Mouse (Mus musculus) embryonic facial prominence, embryonic 14.5 days (tissue): ENCODE data around the gene Olfr1164. TPM values are rescaled to one million over a fixed set of nuclear protein-coding genes. Genes with fewer than 3 reads are reported as not detected.

Source experiments
- ATAC-seq: fragments of 200-750 bp; cut with Nextera tagmentation; 2 replicates; pipeline ENCODE4 v1.8.0; 2017; ENCODE audit warnings: low read depth, moderate number of reproducible peaks, moderate TSS enrichment
- DNase-seq: peaks from one replicate; pipeline ENCODE4 v3.0.0-alpha.2; 2015; ENCODE audit warnings: low spot score
- H3K27ac ChIP-seq: fragments of 300-500 bp; sonication (generic); replicated peaks from 2 replicates; pipeline ENCODE4 v1.5.1; 2014; ENCODE audit warnings: low read depth, mild to moderate bottlenecking, low read length, moderate library complexity
- H3K27me3 ChIP-seq: fragments of 300-500 bp; sonication (generic); replicated peaks from 2 replicates; pipeline ENCODE4 v1.6.1; 2014; ENCODE audit warnings: low read length; ENCODE audit not compliant: control insufficient read depth, insufficient read depth
- H3K36me3 ChIP-seq: fragments of 300-500 bp; sonication (generic); 2 replicates; pipeline ENCODE4 v1.6.1; 2014; ENCODE audit warnings: low read length, mixed read lengths; ENCODE audit not compliant: control insufficient read depth, insufficient read depth
- H3K4me1 ChIP-seq: fragments of 300-500 bp; sonication (generic); 2 replicates; pipeline ENCODE4 v1.6.1; 2014; ENCODE audit warnings: antibody characterized with exemption, low read length; ENCODE audit not compliant: control insufficient read depth, insufficient read depth
- H3K4me2 ChIP-seq: fragments of 300-500 bp; sonication (generic); 2 replicates; pipeline ENCODE4 v1.6.1; 2014; ENCODE audit warnings: low read depth, mild to moderate bottlenecking, low read length, moderate library complexity, mixed read lengths
- H3K4me3 ChIP-seq: fragments of 300-500 bp; sonication (generic); 2 replicates; pipeline ENCODE4 v1.5.1; 2014; ENCODE audit warnings: low read depth, mild to moderate bottlenecking, low read length
- H3K9ac ChIP-seq: fragments of 300-500 bp; sonication (generic); 2 replicates; pipeline ENCODE4 v1.6.1; 2014; ENCODE audit warnings: low read depth, mild to moderate bottlenecking, low read length, moderate library complexity, mixed read lengths
- H3K9me3 ChIP-seq: fragments of 300-500 bp; sonication (generic); 2 replicates; pipeline ENCODE4 v1.6.1; 2016; ENCODE audit warnings: low read length; ENCODE audit not compliant: control insufficient read depth
- WGBS: fragments of 180-500 bp; shearing (Covaris S2); extraction: QIAGEN DNeasy Blood & Tissue Kit; methylation state at CpG from one replicate; pipeline ENCODE4 v1.1.7; 2014; 5-methylcytosine and 5-hydroxymethylcytosine counted together
- polyA plus RNA-seq: library from polyadenylated mRNA; unstranded; fragments of >200 nt; fragmentation: Nextera tagmentation; extraction: Ambion mirVana; gene quantifications from 2 replicates; pipeline ENCODE4 v1.2.1, GENCODE M21; 2014

The Olfr1164 gene
- polyA plus RNA-seq, result not detected in 2 replicates

DNA sequence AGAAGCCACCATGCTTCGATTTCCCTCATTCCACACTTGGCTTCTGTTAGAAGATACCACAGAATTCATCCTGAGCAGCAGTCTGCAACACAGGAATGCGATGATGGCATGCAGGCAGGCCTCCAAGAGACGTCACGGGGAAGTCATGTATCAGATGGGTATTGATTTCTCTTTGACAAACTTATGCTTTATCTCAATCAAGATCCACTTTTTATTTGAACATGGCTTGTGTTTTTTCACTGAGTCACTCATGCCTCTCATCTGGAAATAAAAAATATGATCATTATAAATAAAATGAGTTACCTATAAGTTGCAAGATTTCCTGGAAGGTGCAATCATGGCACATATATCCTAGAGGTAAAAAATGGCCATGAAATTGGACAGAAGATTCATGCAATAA is at the start of gene Olfr1164:
Gene Olfr1164, minus strand, starts transcription at position 101 of the 400 bp plus-strand sequence.
- H3K36me3 ChIP-seq, result no peaks in the 10 kb centered on the region
- 70% methylated on average over 4 of the region's 4 CpGs for WGBS
- no peak within 1 kb of the TSS for H3K4me3 ChIP-seq
- H3K27ac ChIP-seq, result no peak within 1 kb of the TSS
- no peaks in the 10 kb centered on the region for H3K4me1 ChIP-seq
- DNase-seq, result no peak
- H3K27me3 ChIP-seq, result no peaks in the 10 kb centered on the region
- H3K4me2 ChIP-seq, result no peak within 1 kb of the TSS
- ATAC-seq, result no peak
- H3K9me3 ChIP-seq, result no peaks in the 10 kb centered on the region
- H3K9ac ChIP-seq, result no peak within 1 kb of the TSS

DNA sequence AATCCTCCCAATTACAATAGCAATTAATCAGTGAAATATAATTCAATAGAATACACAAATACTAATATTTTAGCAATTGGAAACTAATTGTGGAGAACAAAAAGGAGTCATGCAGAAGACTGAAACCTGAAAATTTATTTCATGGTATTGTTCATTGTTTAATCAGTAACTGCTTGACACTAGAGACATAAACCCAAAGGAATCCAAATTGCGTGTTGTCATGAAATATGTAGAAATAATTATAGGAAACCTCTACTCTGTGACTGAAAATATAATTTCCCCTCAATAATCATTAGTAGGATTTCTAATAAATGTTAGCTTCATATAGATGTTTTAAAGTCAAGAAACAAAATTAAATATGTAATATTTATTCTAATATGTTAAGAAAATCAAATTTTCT is 34.4 kb upstream of the Olfr1164 start, which contains the start of gene Olfr1166:
Gene Olfr1166, minus strand, starts transcription at position 101 of the 400 bp plus-strand sequence.
- WGBS, result 81% methylated on average over 1 of the region's 1 CpGs
- H3K4me3 ChIP-seq, result no peak within 1 kb of the TSS
- H3K4me2 ChIP-seq, result no peak within 1 kb of the TSS
- DNase-seq (no peak), ATAC-seq (no peak)
- no peaks in the 10 kb centered on the region for H3K36me3 ChIP-seq
- no peak within 1 kb of the TSS for H3K27ac ChIP-seq
- no peaks in the 10 kb centered on the region for H3K4me1 ChIP-seq
- H3K27me3 ChIP-seq, result no peaks in the 10 kb centered on the region
- H3K9me3 ChIP-seq, result no peaks in the 10 kb centered on the region
- no peak within 1 kb of the TSS for H3K9ac ChIP-seq

GRCm38 (mm10) chr2:88071730-88072129 is 22.0 kb downstream of the Olfr1164 start, which contains the start of gene Olfr1163:
TSS of gene Olfr1163 (minus strand) at chr2:88071830.
- H3K4me3 ChIP-seq, result no peak within 1 kb of the TSS
- H3K27ac ChIP-seq, result no peak within 1 kb of the TSS
- H3K36me3 ChIP-seq, result no peaks in the 10 kb centered on the region
- H3K27me3 ChIP-seq, result no peaks in the 10 kb centered on the region
- no peak for DNase-seq
- no peak within 1 kb of the TSS for H3K4me2 ChIP-seq
- no peaks in the 10 kb centered on the region for H3K9me3 ChIP-seq
- no peak within 1 kb of the TSS for H3K9ac ChIP-seq
- H3K4me1 ChIP-seq, result no peaks in the 10 kb centered on the region
- ATAC-seq, result no peak

- no peaks in the 10 kb centered on the region for H3K36me3 ChIP-seq
- ATAC-seq, result no peak
- no peaks in the 10 kb centered on the region for H3K27me3 ChIP-seq
- DNase-seq, result no peak
- no peak overlapping the region for H3K4me3 ChIP-seq
- no peak overlapping the region for H3K4me2 ChIP-seq
- H3K9ac ChIP-seq, result no peak overlapping the region
- 68% methylated on average over 2 of the region's 2 CpGs for WGBS
- no peaks in the 10 kb centered on the region for H3K4me1 ChIP-seq
- peaks cover 6% of the 10 kb centered on the region; the same call in 1 of the 2 replicates for H3K9me3 ChIP-seq
- no peak overlapping the region for H3K27ac ChIP-seq
Observed at GRCm38 (mm10) chr2:88063587-88063986, 30.2 kb downstream of the Olfr1164 start.

GRCm38 (mm10) chr2:88051029-88051428 is 42.7 kb downstream of the Olfr1164 start, which contains the start of gene Olfr1162:
TSS of gene Olfr1162 (minus strand) at chr2:88051129.
- DNase-seq, result no peak
- no peaks in the 10 kb centered on the region for H3K27me3 ChIP-seq
- 80% methylated on average over 1 of the region's 1 CpGs for WGBS
- no peaks in the 10 kb centered on the region for H3K36me3 ChIP-seq
- H3K9ac ChIP-seq, result no peak within 1 kb of the TSS
- no peak within 1 kb of the TSS for H3K4me3 ChIP-seq
- no peak within 1 kb of the TSS for H3K4me2 ChIP-seq
- no peaks in the 10 kb centered on the region for H3K9me3 ChIP-seq
- H3K4me1 ChIP-seq, result no peaks in the 10 kb centered on the region
- H3K27ac ChIP-seq, result no peak within 1 kb of the TSS
- no peak for ATAC-seq

Other genes with a start within 250 kb of the Olfr1164 start
- not detected in 2 replicates for gene Olfr1150-ps1, start 250.0 kb downstream of the Olfr1164 start, polyA plus RNA-seq
- not detected in 2 replicates for gene Olfr1151, start 238.1 kb downstream of the Olfr1164 start, polyA plus RNA-seq
- gene Olfr1152, start 227.5 kb downstream of the Olfr1164 start, polyA plus RNA-seq, result 0.06 TPM in 1 of 2 replicates, not detected in the other
- 0.11 TPM in 1 of 2 replicates, not detected in the other for gene Olfr1153, start 199.0 kb downstream of the Olfr1164 start, polyA plus RNA-seq
- gene Olfr1154, start 188.8 kb downstream of the Olfr1164 start, polyA plus RNA-seq, result not detected in 2 replicates
- gene Olfr1155, start 148.8 kb downstream of the Olfr1164 start, polyA plus RNA-seq, result not detected in 2 replicates
- gene Olfr1156, start 140.9 kb downstream of the Olfr1164 start, polyA plus RNA-seq, result 0.11 TPM in 1 of 2 replicates, not detected in the other
- gene Olfr1157, start 125.7 kb downstream of the Olfr1164 start, polyA plus RNA-seq, result not detected in 2 replicates
- not detected in 2 replicates for gene Olfr74, start 119.3 kb downstream of the Olfr1164 start, polyA plus RNA-seq
- gene Olfr1158, start 103.9 kb downstream of the Olfr1164 start, polyA plus RNA-seq, result not detected in 2 replicates
- not detected in 2 replicates for gene Olfr1160, start 85.7 kb downstream of the Olfr1164 start, polyA plus RNA-seq
- not detected in 2 replicates for gene Olfr1161, start 71.2 kb downstream of the Olfr1164 start, polyA plus RNA-seq
- gene Olfr73, start 56.3 kb downstream of the Olfr1164 start, polyA plus RNA-seq, result not detected in 2 replicates
- 0.09 TPM in 1 of 2 replicates, not detected in the other for gene Olfr1162, start 42.8 kb downstream of the Olfr1164 start, polyA plus RNA-seq
- not detected in 2 replicates for gene Olfr1163, start 22.1 kb downstream of the Olfr1164 start, polyA plus RNA-seq
- gene Olfr1166, start 34.3 kb upstream of the Olfr1164 start, polyA plus RNA-seq, result 0.11 TPM in 1 of 2 replicates, not detected in the other
- not detected in 2 replicates for gene Olfr1167, start 61.2 kb upstream of the Olfr1164 start, polyA plus RNA-seq
- gene Olfr1168, start 87.9 kb upstream of the Olfr1164 start, polyA plus RNA-seq, result not detected in 2 replicates
- gene Olfr1170, start 134.4 kb upstream of the Olfr1164 start, polyA plus RNA-seq, result not detected in 2 replicates
- 0.07 TPM in 1 of 2 replicates, not detected in the other for gene Olfr1173, start 185.9 kb upstream of the Olfr1164 start, polyA plus RNA-seq
- 0.14 TPM in 1 of 2 replicates, not detected in the other for gene Olfr1174-ps, start 221.2 kb upstream of the Olfr1164 start, polyA plus RNA-seq
- gene Olfr1175-ps, start 233.2 kb upstream of the Olfr1164 start, polyA plus RNA-seq, result not detected in 2 replicates
- gene Olfr1176, start 242.8 kb upstream of the Olfr1164 start, polyA plus RNA-seq, result 0.17 TPM in 1 of 2 replicates, not detected in the other